Mouse (Mus musculus): ENCODE data around the gene Axin1.
A peak's percentile ranks its signal among the peaks of the same experiment; 100 is the strongest.
"Not testable (repeated sequence)": the region's sequence is repeated elsewhere in the genome, so short reads cannot be mapped to it uniquely, and the experiment has no call there.

Gene Axin1

GRCm38 (mm10) chr17:26122431-26123140 is 15.9 kb upstream of the Axin1 start:
- no peak for DNase-seq

- peak; percentile 96 for DNase-seq
Observed at GRCm38 (mm10) chr17:26123267-26123684, 15.2 kb upstream of the Axin1 start, which contains the start of gene Mrpl28. Gene Mrpl28 (plus strand): TSS chr17:26123500.

- no peak for DNase-seq
Observed at GRCm38 (mm10) chr17:26124560-26124959, 13.9 kb upstream of the Axin1 start.

GRCm38 (mm10) chr17:26125226-26125625 is 13.3 kb upstream of the Axin1 start:
- no peak for DNase-seq

- DNase-seq: no peak
Observed at GRCm38 (mm10) chr17:26131062-26131732, 7.3 kb upstream of the Axin1 start.

GRCm38 (mm10) chr17:26131856-26132853 is 6.3 kb upstream of the Axin1 start:
- no peak for DNase-seq

GRCm38 (mm10) chr17:26137106-26137750 is 1.3 kb upstream of the Axin1 start:
- no peak for DNase-seq

GRCm38 (mm10) chr17:26137751-26138130 is 747 bp upstream of the Axin1 start:
- no peak for DNase-seq

- DNase-seq: peak; percentile 77
Observed at GRCm38 (mm10) chr17:26138901-26139381, 453 bp downstream of the Axin1 start.

GRCm38 (mm10) chr17:26142796-26143195 is 4.3 kb downstream of the Axin1 start:
- DNase-seq: no peak

GRCm38 (mm10) chr17:26143386-26143785 is 4.9 kb downstream of the Axin1 start:
- DNase-seq: no peak

GRCm38 (mm10) chr17:26149056-26149455 is 10.6 kb downstream of the Axin1 start:
- DNase-seq: no peak

GRCm38 (mm10) chr17:26151886-26152630 is 13.6 kb downstream of the Axin1 start:
- no peak for DNase-seq

GRCm38 (mm10) chr17:26162736-26163135 is 24.2 kb downstream of the Axin1 start:
- DNase-seq: no peak

GRCm38 (mm10) chr17:26168039-26168438 is 29.6 kb downstream of the Axin1 start:
- no peak for DNase-seq

GRCm38 (mm10) chr17:26175248-26175647 is 36.8 kb downstream of the Axin1 start:
- not testable (repeated sequence) for DNase-seq

- no peak for DNase-seq
Observed at GRCm38 (mm10) chr17:26178611-26179010, 40.1 kb downstream of the Axin1 start.

GRCm38 (mm10) chr17:26181179-26181578 is 42.7 kb downstream of the Axin1 start:
- DNase-seq: no peak

- DNase-seq: no peak
Observed at GRCm38 (mm10) chr17:26187592-26187991, 49.1 kb downstream of the Axin1 start.

- DNase-seq: no peak
Observed at GRCm38 (mm10) chr17:26188091-26188805, 49.8 kb downstream of the Axin1 start.

- not testable (repeated sequence) for DNase-seq
Observed at GRCm38 (mm10) chr17:26191486-26191885, 53.0 kb downstream of the Axin1 start.

Measured in kidney, postnatal 14 days (tissue).